Mouse (Mus musculus) testis, adult 2 months (tissue): ENCODE measurements at regions not wholly inside any gene's neighbourhood (a gene's known extent, or its start where the extent isn't known, plus 50 kb on each side); places are given as distances from the start of the nearest gene placed in this dataset.

Source experiments
- CTCF ChIP-seq: fragments of 200-500 bp; IDR thresholded peaks from 2 replicates; pipeline ENCODE4 v1.5.1; 2012; ENCODE audit warnings: low read depth, mild to moderate bottlenecking, inconsistent platforms, low read length, moderate library complexity; ENCODE audit not compliant: control insufficient read depth, insufficient read depth, insufficient replicate concordance
- POLR2A ChIP-seq: fragments of 200-500 bp; IDR thresholded peaks from 2 replicates; pipeline ENCODE4 v1.6.1; 2012; ENCODE audit warnings: low read depth, mild to moderate bottlenecking, inconsistent platforms, low read length, moderate library complexity; ENCODE audit not compliant: control insufficient read depth

DNA sequence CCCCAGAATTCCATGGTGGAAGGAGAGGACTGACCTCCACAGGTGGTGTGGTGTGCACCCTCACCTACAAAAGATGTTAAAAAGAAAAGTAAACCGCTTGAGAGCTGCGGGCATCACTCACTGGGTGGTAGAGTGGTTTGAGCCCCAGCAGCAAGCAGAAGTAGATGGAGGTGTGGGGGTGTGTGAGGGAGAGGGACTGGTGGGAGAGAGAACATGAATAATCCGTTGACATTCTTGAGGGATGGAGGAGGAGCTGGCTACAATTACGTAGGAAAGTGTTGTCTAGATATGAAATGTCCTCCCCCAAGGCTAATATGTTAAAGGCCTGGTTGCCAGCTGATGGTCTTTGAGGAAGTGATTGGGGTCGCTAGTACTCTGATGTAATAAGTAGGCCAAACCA lies 123.2 kb upstream of the Foxn2 start:
- TF ChIP-seq POLR2A: no peak
- no peak for TF ChIP-seq CTCF
